Mouse (Mus musculus): ENCODE measurements around the gene Sncb.

DNA sequence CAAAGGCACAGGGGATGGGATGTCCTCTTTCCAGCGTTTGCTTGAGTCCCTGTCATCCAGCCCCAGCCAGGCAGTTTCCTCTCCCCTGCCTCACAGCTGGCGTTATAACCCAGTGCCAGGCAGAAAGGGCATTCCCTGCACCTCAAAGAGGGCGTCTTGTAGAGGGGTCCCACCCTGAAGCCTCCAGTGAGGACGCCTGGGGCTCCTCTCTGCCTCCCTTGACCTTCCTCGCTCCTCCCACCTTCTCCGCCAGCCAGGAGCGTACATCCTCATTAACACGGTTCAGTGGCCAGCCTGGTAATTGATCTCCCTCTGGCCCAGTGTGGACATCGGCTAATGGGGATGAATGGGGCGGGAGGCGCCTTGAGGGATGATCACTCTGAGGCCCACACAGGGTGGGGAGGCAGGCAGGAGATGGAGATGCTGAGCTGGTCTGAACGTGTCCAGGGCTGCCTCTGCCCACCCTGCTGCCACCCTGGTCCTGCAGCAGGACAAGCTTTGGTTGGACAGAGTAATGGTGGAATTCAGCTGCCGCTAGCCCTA lies 40.1 kb upstream of the Sncb start:
- TF ChIP-seq CTCF (IDR thresholded peaks at IDR 0.05; ENCODE audit: low read depth) (no peak), EP300 (IDR thresholded peaks at IDR 0.05; ENCODE audit: low read depth) (no peak)
